Mouse (Mus musculus) spleen, postnatal 36 days (tissue): ENCODE results near the gene Map3k3.
"Not testable (repeated sequence)": the region's sequence is repeated elsewhere in the genome, so short reads cannot be mapped to it uniquely, and the experiment has no call there.

Experiments used
- DNase-seq, 2 experiments: peaks; one replicate each; pipeline ENCODE4 v3.0.0; 2022; ENCODE audit warnings: low spot score in 2 of 2, mixed read lengths in 1 of 2

The Map3k3 gene

DNA sequence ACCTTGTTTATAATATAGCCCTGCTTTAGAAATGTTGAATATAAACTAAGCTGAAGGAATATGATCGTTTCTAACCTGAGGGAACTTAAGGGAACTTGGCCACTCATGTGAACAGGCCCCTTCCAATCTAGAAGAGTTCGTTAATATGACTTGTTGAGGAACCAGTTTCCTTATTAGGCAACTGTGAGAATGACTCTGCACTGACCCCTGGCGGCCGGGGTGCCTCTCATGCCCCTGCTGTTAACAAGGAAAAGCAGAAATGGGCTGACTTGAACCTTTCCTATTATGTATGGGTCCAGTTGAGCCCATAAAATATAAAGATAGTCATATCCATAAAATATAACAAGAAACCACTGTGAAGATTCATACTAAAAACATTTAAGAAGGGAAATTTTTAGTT, 8.1 kb upstream of the Map3k3 start:
- peak; percentile 69 to 77 for DNase-seq

DNA sequence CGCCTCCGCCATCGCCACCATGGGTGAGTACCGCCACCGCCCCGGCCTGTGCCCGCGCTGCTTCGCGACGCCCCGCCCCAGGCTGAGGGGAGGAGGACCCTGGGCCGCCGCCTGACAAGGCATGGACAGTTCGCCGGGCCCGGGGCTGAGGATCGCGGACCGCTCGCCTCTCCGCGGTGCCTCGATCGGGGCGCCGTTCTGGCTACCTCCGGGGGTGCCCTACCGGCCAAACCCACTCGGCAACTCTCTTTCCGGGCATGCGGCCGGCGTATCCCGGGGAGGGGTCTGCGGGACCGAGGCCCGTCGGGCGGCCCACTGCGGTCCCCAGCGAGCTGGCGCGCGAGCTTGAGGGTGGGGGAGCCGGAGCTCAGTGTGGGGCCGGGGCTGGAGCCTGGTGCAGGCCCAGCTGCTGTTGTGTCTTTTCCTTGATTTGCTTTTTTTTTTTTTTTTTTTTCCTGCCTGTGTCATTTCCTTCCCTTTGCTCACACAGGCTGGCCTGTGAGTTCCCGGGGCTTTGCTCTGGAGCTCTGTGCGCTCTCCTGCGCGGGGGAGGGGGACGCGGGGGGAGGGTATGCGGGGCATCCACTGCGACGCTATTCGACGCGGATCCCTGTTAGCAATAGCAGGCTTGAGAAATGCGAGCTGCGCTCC, 623 bp downstream of the Map3k3 start:
- DNase-seq: peak; percentile 75 to 79

DNA sequence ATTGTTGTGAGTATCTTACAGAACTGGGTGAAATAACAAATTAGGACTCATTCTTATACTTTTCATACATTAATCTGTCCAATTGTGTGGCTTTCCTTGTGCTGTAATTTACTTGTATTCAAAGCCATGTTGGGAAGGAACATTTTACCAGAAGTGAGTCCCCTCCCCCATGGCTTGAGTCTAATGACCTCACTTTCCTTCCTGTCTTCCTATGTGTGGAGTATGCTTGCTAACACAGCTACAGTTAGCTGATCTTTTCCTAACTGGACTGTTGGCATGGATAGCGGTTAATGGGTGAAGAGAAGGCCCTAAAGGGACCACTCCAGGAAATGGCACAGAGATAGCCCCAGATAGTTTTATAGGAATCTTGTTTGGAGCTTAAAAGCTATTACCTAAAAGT, 13.8 kb downstream of the Map3k3 start:
- DNase-seq: peak in 1 of 2 experiments; percentile 19

DNA sequence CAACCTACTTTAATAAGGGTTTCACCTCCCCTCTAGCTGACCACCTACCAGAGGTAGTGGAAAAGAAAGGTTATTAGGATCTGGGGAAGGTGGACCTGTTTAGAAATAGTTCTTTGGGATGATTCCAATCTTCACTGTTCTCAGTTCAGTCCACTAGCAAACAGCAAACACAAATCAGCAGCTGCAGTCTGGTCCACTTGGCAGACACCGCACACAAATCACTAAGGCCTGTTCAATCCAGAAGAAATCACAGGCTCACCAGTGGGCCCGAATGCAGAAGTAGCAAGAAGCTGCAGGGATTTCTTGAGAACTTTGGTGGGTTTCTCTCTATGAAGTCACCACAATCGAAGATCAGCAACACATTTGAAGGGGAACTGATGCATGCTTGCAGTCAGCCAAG, 18.5 kb downstream of the Map3k3 start:
- DNase-seq: no peak

DNA sequence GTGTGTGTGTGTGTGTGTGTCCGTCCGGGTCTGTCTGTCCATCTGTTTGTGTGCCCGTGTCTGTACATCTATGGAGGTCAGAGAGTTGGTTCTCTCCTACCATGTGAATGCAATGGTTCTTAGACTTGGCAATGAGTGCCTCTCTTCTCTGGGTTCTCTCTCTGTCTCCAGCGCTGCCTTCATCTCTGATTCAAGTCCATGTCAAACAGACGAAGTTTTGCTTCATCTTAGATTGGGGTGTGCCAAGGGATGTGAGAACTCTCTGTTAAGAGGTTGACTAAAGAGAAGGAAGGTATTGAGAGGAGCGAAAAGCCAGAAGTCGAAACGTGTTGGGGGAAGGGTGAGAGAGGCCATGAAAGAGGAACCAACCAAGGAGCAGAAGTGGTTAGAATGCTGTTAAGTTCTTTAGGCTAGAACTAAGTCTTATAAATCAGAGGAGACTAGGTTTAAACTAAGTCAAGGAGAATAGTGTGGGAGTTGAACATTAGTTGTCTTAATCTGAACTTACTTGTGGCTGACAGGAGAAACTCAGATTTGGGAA, 21.7 kb downstream of the Map3k3 start:
- peak; percentile 78 to 79 for DNase-seq

DNA sequence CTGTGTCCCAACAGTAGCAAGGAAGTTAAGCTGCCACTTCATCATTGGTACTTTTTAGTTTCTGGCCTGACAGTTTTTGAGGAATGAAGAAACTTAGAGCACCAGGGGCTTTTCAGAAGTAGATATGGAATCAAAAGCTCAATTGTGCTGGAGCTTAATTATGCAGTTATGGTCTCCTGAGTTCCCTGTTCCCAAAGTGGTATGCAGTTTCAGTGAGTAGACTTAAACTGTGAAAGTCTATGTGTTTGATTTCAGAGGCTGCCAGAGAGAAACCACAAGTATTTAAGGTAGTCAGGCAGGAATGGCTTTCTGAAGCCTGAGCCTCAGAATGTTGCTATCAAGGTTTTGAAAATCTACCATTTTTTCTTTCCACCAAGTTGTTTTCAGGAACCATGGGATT, 27.3 kb downstream of the Map3k3 start:
- no peak for DNase-seq

DNA sequence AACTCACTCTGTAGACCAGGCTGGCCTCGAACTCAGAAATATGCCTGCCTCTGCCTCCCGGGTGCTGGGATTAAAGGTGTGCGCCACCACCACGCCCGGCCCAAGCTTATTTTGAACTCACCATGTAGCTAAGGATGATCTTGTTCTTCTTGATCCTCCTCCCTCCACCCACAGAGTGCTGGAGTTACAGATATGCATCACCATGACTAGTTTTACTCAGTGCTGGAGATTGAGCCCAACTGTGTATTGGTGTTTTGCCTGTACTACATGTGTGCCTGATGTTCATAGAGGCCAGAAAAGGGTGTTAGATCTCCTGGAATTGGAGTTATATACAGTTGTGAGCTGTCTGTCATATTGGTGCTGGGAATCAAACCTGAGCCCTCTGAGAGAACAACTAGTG, 37.8 kb downstream of the Map3k3 start:
- DNase-seq: no peak

DNA sequence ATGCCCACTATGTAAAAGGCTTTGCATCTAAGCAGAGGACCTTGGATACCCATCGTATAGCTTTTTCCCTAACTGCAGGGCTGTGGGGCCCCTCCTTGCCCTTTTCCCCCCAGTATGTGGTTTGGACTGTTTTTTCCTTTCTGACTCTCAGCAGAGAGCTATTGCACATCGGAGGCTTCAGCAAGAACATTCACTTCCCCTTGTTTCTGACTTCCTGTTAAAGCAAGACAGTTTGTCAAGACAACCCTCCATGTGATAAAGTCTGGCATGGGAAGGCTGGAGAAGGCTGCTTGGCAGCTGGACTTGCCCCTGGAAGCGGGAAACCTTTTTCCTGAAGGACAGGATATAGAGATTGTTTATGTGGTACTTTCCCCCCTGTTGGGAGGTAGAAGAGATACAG, 38.3 kb downstream of the Map3k3 start:
- peak; percentile 75 to 76 for DNase-seq

DNA sequence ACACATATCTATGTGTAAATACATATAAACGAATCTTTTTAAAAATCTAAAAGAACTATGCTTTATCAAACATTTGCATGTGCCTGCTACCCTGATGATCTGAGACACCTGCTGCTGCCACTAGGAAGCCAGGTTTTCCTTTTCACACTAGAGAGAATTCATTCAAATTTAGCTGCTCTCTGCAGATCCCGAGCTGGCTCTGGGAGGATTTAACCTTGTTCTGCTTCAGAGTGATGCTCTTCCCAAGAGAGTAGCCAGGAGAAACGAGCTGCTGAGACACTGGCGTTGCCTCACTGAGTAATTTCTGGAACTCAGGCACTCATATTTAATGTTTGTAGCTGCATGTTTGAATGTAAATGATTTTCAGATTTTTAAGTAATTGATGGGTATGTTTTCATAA, 40.4 kb downstream of the Map3k3 start:
- DNase-seq: no peak

DNA sequence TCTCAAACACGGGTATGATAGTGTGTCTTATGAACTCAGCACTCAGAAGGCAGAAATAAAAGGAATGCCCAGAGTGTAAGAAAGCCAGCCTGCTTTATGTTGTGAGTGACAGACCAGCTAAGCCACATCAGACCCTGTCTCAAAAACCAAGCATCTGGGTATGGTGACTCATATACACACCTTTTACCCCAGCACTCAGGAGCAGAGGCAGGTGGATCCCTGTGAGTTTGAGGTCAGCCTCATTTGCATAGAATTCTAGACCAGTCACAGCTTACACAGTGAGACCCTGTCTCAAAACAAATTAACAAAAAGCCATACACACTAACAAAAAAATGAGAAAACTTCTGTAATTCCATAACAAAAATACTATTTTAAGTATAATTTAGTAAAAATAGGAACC, 41.4 kb downstream of the Map3k3 start:
- no peak for DNase-seq

DNA sequence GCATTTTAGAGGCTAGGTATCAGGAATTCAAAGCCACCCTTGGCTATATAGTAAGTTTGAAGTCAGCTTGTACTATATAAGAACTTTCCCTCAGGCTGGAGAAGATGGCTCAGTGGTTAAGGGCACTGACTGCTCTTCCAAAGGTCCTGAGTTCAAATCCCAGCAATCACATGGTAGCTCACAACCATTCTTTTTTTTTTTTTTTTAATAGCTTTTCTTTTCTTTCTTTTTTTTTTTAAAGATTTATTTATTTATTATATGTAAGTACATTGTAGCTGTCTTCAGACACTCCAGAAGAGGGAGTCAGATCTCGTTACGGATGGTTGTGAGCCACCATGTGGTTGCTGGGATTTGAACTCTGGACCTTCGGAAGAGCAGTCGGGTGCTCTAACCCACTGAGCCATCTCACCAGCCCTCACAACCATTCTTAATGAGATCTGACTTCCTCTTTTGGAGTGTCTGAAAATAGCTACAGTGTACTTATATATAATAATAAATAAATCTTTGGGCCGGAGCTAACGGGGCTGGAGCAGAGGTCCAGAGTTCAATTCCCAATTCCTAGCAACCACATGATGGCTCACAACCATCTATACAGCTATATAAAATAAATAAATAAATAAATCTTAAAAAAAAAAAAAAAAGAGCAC, 42.4 kb downstream of the Map3k3 start:
- DNase-seq: not testable (repeated sequence)

DNA sequence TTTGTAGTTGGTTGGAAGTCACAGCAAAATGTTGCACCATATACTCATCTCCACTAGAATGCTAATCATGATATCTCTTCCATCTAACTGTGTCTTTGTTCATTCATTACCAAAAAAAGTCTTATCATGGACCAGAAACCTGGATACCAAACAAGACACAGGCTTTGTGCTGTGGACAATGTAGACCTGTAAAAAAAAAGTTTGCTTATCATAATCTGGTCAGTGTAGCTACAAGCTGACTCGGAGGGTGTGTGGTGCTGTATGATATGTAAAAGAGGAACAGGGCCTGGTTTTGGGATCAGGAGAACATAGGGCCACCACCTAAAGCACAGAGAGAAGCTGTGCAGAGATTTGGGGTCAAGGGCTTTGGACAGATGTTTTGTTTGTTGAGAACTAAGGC, 45.1 kb downstream of the Map3k3 start:
- DNase-seq: no peak

DNA sequence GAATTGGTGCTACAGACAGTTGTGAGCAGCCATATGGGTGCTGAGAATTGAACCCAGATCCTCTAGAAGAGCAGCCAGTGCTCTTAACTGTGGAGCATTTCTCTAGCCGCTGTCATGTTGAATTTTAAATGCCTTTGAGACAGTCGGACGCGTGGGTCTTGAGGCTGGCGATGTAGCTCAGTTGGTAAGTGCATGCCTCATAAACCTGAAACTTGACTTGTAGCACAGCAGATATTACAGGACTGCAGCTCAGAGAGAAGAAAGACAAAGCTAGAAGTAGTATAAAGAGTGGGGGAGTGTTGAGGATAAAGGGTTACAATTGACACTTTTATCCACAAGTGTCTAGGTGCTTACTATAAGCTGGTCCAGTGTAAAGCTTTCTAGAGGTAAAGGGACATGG, 48.1 kb downstream of the Map3k3 start:
- DNase-seq: no peak

DNA sequence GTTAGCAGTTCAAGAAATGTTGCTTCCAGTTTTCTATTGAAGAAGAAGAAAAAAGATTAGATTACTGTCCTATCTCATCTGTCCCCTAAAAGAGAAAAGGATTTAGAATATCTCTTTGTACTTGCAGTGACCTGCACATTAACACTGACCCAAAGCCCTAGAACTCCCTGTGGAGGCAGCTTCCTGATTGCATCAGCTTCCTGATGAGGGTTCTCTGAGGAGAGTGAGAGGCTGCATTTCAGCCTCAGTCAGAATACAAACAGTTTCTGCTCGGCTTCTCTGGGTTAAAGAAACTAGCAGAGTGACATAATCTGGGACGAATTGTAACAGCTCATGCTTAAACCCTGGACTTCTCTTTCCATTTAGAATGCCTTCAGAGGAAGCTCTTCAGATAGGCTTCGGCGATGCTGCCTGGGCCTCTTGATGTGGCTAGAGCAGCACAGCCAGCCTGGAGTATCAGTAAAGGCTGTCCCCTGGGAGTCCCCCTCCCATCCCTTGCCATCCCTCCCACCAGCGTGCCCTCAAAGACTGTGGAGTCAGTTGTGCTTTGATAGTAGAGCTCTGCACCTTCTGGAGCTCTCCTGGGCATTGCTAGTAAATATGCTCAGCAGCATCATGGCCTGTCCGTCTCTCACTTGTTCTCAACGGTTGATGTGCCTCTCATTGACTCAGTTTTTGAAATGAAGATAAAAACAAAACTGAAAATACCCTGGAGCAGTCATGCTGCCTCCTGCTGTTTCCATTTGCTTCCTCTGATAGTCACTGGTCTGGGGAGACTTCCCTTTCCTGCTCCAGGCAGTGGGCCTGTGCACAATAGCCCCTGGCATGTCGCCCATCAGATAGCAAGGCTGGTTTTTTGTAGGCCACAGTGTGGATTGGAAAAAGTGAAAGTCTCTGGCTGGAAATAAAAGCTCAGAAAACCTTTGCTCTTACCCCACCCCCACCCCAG, 50.4 kb downstream of the Map3k3 start:
- DNase-seq: peak; percentile 43 to 54

DNA sequence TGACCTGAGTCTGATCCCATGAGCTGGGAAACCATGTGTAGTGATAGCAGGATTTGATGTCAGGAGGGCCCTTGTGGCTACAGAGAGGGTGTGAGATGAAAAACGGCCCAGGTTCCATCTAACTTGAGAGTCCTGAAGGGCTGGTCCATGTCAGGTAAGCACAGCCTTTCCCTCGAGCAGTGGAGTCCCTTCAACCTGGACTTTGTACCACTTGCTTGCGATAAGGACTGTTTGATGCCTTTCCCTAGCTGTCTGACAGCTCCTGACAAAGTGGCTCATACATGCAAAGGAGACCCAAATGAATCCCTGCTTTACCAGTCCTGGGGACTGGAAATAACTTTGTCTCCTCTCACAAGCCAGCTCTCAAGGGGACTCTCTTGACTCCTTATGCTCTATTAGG, 66.8 kb downstream of the Map3k3 start:
- DNase-seq: no peak

DNA sequence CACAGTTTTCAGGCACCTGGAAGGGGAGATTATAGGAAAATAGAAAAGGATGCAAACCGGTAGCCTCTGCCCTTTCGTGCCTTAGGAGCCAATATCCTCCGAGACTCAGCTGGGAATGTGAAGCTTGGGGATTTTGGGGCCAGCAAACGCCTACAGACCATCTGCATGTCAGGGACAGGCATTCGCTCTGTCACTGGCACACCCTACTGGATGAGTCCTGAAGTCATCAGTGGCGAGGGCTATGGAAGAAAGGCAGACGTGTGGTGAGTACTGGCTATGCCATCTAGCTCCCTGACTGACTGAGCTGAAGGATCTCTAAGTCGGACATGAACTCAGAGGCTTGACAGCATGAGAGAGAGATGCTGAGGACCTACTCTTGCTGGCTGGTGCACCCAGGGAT, 67.7 kb downstream of the Map3k3 start:
- no peak for DNase-seq

DNA sequence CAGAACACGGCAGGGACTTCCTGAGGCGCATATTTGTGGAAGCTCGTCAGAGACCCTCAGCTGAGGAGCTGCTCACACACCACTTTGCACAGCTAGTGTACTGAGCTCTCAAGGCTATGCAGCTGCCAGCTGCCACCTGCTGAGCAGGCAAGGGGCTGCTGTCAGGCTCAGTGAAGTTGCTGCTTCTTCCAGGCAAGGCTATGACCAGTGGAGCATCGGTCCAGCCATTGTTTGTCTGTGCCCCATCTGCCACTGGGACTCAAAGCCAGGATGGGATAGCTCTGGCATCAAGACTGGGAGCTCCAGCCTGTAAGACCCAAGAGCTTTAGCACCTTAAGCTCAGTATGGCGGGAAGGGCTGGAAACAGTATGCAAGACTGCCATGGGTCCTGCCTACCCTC, 69.7 kb downstream of the Map3k3 start:
- DNase-seq: no peak

DNA sequence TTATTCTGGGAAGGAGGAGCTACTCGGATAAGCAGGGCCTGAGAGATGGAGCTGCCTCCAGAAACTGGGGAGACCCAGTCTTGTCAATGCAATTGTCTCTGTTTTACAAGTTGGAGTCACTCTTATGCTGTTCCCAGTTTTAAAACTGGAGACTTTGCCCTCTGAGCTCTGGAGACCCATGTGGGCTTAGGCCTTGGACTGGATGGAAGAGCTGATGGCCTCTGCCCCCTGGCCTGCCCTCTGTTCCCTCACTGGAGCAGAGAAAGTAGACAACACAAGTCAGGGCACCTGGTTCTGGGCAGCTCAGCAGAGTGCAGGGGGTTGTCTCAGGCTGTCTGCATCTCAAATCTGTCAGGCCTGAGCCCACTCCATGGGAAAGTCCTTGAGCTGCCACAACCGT, 70.4 kb downstream of the Map3k3 start:
- DNase-seq: no peak

DNA sequence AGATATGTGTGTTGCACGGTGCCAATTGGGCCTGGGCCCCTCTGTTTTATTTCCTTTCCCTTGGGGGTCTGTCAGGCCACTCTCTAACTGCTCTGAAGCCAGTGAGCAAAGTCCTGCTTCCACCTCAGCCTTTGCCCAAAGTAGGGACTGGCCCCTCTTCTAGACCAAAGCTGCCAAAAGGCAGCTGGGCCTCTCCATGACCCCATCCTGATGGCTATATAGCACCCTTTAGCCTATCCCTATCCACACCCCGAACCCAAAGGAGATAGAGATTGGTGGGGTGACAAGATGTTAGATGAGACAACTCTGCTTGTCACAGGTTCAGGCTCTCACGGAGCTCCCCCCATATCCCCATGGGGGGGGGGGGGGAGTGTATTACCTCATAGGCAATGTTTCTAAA, 71.3 kb downstream of the Map3k3 start:
- no peak for DNase-seq

DNA sequence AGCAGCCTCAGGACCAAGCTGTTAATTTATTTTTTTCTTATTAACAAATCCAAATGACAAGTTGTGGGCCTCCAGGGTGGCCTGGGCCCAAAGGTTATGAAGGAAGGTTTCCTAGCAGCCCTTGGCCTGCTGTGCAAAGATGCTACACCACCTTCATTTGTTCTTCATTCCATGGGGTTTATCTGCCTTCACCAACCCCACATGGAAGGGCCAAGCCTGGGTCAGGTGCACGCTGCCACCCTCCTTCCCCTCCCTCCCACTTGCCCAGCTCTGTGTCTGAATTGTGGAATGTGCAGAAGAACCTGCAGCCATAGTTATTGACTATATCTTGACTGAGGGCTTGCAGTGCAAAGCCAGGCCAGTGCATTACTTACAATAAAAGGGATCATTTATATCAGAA, 71.8 kb downstream of the Map3k3 start:
- DNase-seq: no peak

DNA sequence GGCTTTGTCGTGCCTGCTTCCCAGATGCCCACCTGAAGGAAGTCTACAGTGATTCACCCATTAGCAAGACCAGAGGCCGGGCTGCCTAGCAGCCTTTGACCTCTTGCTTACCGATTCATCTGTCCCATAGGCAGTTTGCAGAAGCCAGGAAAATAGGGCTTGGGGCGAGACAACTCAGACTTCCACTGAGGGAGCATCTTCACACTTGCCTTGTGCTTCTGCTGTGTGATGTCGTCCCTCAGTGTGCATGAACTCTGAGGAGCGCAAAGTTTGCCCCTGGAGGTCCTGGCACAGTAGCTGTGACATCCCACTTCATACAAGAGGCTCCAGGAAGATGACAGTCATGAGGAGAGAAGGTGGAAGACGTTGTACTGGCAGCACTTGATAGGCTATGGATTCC, 72.7 kb downstream of the Map3k3 start:
- DNase-seq: no peak
